Mouse (Mus musculus) ovary, postnatal 36 days (tissue): ENCODE results near the gene Gm49711.

Experiments
- DNase-seq: peaks from one replicate; pipeline ENCODE4 v3.0.0; 2022; ENCODE audit warnings: low spot score, mixed read lengths

Gm49711 gene

GRCm38 (mm10) chr16:92057852-92058643 lies at the start of gene Gm49711, which contains the start of the genes Mrps6 and Slc5a3:
Gene Gm49711 (plus strand): TSS chr16:92058316.
Gene Mrps6 (plus strand): TSS chr16:92058270.
Gene Slc5a3 (plus strand): TSS chr16:92058322.
- peak; percentile 90 for DNase-seq

- no peak for DNase-seq
Observed at GRCm38 (mm10) chr16:92009586-92009985, 48.5 kb upstream of the Gm49711 start.

- DNase-seq = no peak
Observed at GRCm38 (mm10) chr16:92016792-92017191, 41.3 kb upstream of the Gm49711 start.

DNA sequence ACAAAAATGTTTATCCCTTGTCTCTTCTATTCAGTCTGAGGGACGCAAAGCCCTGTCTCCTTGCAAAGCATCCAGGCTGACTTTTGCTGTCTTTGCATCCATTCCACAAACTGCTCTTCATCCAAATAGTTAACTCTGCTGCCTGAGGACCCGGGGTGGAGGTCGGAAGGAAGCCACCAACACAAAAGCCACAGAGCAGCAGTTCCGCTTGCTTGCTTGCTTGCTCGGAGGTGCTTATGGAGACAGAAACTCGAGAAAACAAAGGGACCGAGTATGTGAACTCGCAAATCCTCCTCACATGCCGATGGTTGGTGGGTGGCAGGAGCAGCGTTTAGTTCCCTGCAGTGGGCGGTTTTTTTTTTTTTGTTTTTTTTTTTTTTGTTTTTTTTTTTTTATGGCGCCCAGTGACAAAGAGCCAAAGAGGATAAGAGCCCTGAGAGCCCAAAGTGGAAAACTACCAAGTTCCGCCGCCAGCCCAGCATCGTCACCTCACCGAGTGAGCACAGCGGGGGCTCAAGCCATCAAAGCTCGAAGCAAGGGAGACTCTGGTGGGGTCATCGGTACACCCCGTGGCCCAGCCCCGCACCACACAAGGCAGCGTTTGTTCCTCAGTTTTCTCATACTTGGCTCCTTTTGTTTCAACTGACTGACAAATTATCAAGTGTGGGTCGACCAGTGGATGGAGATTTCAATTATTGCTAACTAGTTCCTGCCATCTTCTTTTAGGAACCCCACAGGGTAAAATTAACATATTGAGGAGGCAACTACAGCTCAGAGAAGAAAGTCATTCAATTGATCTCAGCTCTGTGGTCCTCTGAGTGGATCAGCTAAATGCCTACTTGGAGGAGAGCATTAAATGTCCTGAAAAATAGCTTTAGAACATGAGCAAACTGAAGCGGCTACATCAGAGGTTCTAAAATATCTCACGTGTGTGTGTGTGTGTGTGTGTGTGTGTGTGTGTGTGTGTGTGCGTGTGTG lies 38.7 kb upstream of the Gm49711 start:
- DNase-seq = peak; percentile 25

DNA sequence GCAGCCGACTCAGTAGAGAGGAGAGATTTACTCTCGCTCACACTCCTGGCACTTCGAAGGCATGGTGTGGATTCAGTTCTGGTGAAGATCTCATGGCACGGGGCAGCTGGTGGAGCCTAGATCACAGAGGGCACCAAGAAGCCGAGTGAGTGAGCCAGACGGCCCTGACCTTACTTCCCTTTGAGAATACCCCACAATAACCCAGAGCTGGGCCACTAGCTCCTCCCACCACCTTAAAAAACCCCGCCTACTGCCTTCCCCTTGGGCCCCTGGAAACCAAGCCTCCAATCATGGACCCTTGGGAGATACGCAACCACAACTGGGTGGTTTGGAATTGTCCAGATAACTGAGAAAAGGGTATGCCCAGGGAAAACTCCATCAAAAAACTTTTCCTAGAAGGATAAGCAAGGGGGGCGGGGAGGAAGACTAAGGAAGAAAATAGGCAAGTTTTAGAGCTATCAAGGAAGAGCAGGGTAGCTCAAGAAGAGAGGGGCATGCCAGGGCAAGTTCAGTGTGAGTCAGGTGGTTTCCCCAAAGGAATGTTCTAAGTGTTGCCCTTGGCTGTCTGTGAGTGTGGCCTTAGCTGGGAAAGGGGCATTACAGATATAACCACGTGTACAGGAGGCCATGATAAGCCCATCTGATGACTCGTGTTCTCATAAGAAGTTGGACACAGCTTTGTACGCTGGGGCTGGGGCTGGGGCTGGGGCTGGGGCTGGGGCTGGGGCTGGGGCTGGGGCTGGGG lies 36.3 kb upstream of the Gm49711 start:
- no peak for DNase-seq

- DNase-seq = no peak
Observed at GRCm38 (mm10) chr16:92022494-92023283, 35.4 kb upstream of the Gm49711 start.

- DNase-seq = no peak
Observed at GRCm38 (mm10) chr16:92033286-92033685, 24.8 kb upstream of the Gm49711 start.

DNA sequence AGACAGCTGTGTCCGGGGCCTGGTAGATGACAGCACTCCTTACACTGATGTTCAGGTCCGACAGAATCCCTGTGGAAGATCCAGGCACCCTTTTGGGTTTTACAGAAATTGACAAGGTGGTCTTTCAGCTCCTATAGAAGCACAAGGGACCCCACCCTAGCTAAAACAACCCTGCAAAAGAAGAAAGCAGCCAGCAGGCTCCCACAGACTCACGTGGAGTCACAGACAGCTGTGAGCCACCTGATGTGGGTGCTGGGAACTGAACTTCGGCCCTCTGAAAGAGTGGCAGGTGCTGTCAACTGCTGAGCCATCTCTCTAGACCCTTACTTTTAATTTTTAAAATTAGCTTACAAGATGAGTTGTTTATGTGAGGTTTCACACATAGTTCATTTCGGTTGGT lies 23.4 kb upstream of the Gm49711 start:
- no peak for DNase-seq

GRCm38 (mm10) chr16:92036701-92037100 lies 21.4 kb upstream of the Gm49711 start:
- DNase-seq = no peak

GRCm38 (mm10) chr16:92037891-92038607 lies 20.1 kb upstream of the Gm49711 start:
- no peak for DNase-seq

GRCm38 (mm10) chr16:92039421-92039820 lies 18.7 kb upstream of the Gm49711 start:
- no peak for DNase-seq

GRCm38 (mm10) chr16:92039966-92040365 lies 18.1 kb upstream of the Gm49711 start:
- no peak for DNase-seq

DNA sequence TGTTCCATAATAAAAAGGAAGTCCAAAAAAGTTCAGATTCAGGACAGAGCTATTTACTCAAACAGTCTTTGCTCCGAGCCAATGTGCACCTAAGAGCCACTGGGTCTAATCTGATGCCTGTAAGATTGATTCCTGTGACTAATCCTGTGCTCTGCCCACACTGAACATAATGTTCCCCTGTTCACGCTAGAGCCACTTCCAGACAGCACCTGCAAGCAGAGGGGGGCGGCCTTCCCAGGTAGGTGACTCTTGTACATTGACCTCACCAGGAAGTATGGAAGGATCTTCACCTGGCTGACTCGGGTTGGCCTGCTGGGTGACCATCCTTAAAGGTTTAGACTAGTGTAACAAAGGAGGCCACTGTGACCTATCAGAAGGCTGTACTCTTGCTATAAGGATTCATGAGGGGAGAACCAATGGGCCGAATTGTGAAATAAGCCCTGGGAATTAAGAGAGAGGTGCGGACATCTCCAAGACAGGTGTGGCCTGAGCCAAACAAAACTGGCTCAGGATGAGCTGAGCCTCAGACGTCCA lies 6.3 kb upstream of the Gm49711 start:
- no peak for DNase-seq

DNA sequence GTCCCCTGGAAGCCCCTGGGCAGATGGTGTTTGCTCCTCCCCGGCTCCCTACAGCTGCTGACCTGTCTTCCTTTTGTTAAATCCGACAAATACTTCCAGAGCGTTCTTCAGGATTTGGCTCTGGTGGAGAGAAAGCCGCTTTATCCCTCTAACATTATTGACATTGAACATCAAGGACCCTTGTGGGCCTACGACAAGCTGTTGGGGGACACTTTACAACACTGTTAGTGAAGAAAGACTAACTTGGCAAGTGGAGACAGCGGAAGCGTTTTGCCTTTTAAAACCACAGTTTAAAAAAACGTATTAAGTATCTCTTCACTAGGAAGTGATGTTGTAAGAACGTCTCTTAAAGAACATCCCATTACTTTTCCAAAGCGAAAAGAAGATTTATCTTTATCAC lies 5.5 kb upstream of the Gm49711 start:
- DNase-seq = no peak

GRCm38 (mm10) chr16:92056711-92057110 lies 1.4 kb upstream of the Gm49711 start:
- no peak for DNase-seq

- DNase-seq = no peak
Observed at GRCm38 (mm10) chr16:92057456-92057851, 662 bp upstream of the Gm49711 start.

DNA sequence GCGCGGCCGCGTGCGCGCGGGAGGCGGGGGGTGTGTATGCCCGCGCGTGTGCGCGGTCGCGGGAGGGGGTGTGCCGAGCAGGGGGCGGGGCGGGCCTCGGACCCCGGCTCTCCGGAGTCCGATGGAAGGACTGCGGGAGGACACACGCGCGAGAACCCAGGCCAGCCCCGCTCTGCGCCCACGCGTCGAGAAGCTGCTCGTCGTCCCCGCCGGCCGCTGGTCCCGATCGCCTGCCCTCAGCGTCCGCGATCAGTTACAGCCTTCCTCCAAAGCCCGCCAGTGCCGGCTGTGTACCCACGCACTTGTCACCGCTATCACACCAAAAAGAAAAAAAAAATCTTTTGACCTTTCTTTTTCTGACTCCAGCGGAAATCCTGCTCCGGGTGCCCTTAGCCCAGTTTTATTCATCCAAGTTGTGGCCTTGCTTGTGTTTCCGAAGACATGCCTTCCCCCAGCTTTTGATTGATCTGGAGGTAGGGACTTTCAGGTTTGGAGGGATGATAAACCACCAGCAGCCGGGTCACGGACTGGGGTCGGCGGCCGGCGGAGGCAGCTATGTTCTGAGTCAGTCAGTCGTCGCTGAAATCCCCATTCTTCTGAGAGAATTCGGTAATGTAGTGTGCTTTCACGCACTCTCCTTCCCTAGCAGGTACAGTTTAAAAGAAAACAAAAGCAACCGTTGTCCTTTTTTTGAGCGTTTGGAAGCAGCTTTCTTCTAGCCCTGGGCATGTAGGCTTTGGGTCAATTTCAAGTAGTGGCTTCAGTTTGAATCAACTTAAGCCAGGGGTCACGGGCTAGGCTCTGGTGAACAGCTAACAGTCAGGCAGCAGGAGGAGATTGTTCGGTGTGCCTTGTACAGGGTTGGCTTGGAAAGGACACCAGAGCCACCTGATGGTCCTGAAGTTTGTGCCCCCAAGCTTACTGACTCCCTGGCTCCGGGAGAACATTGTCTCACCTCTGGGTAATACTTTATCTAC lies 816 bp downstream of the Gm49711 start:
- no peak for DNase-seq

DNA sequence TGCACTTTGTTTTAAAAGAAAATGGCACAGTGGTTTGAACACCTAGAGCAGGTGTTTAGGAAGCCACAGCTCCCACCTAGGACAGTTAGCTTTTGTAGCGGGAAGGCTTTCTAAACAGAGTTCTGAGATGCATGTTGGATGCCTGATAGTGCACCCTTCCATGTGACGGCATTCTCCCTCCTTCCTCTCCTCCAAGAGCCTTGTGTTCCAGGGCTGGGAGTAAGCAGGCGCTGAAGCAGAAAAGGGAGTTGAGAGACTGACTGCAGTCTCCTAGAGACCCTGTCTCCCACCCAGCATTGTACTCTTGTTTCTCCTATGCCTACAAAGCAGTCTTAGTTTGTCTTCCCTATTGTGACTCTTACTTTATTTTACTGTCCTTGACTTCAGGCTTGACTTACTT lies 2.1 kb downstream of the Gm49711 start:
- no peak for DNase-seq

DNA sequence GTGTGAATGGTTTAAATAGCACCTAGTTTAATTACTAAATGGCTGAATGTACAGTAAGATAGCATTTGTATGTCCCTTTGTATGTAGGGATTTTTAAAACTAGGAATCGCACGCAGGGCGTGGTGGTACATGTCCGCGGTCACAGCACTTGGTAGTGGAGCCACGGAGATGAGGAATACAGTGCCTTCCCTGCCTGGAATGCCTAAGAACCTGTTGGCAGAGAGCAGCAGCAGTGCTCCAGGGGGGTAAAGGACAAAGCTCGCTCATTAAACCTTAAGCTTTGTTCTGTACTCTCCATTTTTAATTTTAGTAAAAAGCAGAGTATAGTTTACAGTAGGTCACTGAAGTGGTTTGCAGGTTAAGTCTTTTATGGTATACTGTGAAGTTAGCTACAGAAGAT lies 3.5 kb downstream of the Gm49711 start:
- DNase-seq = no peak
